Mouse (Mus musculus) B cell, adult 2 months (primary cell): Measurements from ENCODE around the gene Fubp1.

ENCODE experiments used
- DNase-seq, 2 experiments: peaks; one replicate each; pipeline ENCODE4 v3.0.0; 2022

The Fubp1 gene

DNA sequence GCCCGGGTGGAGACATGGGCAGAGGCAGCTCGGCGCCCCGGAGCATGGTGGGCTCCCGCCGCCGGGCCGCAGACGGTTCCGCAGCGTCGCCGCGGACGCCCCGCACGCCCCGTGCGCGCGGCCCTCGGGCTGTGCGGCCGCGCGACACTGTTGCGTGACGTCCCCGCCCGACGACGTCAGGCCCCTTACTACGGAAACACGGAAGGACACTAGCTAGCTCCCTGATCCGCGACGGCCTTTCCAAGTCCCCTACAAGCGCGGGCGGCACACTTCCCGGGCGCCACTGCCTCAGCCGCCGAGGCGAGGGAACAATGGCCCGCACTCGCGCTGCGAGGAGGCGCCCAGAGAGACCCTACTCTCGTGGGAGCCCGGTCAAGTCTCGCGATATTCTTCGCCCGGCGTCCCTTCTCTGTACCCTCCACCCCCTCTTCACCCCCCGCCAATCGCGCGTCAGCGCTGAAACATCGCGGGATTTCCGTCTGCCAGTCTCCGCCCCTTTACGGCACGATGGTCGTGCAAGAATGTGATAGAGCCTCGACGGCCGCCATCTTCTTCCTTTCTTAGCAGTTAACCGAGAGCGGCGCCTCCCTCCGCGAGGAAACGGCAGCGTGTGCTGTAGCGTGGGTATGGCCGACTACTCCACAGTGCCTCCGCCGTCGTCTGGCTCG, at the start of gene Fubp1, which contains the start of gene Dnajb4:
TSS of gene Fubp1 (plus strand) at position 456 of the 668 bp plus-strand sequence.
TSS of gene Dnajb4 (minus strand) at position 336 of the 668 bp plus-strand sequence.
- DNase-seq = peak; percentile 100

GRCm38 (mm10) chr3:152160607-152161006, 49.6 kb upstream of the Fubp1 start:
- no peak for DNase-seq

- no peak for DNase-seq
These were observed 46.9 kb upstream of the Fubp1 start for GRCm38 (mm10) chr3:152163320-152163719.

- DNase-seq = no peak
These were observed 45.2 kb upstream of the Fubp1 start for GRCm38 (mm10) chr3:152165014-152165350.

GRCm38 (mm10) chr3:152165351-152166098, 44.7 kb upstream of the Fubp1 start:
- DNase-seq = peak; percentile 4 to 15

- DNase-seq = no peak
These were observed 44.2 kb upstream of the Fubp1 start, which contains the start of gene Gipc2 for GRCm38 (mm10) chr3:152166099-152166423. Gene Gipc2, minus strand, starts transcription at chr3:152166230.

DNA sequence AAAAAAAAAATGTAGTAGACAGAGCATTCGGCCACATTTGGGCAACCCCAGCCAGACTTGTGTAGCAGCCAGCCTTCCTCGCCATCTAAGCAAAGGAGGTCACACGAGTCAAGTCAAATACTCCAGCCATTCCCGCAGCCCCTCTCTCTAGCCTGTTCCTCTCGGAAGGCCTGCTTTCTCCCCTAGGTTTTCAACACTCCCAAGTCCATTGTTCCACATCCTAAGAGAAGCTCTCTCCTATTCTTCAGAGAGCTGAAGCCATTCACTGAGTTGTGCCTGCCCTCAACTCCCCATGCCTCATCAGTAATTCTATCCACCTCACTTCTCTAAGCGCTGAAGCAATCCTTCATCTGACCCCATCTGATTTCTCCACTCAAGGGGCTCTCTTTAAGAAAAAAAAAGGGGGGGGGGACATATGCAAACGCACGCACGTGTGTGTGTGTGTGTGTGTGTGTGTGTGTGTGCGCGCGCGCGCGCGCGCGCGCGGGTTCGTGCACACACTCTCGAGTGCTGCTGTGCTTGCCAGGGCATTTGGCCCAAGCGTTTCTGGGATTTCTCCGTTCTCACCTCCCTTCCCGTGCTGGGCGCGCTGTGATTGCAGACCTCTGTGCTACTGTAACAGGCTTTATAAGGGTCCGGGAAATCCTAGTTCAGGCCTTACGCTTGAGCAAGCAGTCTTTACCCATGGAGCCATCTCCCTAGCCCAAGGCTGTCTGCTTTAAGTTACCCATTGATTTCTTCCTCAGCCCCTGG, 43.3 kb upstream of the Fubp1 start:
- no peak for DNase-seq

- DNase-seq = no peak
These were observed 42.2 kb upstream of the Fubp1 start for GRCm38 (mm10) chr3:152168007-152168406.

GRCm38 (mm10) chr3:152170407-152170806, 39.8 kb upstream of the Fubp1 start:
- no peak for DNase-seq

DNA sequence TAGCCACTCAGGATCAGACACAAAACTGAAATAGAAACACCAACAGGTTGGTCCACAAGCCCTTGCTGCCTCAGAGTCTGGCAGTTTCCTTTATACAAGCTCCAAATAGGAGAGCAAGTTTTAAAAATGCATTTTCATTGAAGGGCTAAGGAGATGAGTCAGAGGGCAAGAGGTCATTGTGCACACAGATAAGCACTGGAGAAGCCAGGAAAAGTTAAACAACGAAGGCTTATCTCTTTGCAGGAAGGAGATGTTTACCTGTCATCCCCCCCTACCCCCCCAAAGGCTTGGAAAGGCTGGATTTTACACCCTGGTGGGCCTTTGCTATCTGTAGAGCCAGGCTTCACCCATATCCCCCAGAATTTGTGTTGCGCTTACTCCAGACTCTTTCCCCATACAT, 39.0 kb upstream of the Fubp1 start:
- DNase-seq = no peak

DNA sequence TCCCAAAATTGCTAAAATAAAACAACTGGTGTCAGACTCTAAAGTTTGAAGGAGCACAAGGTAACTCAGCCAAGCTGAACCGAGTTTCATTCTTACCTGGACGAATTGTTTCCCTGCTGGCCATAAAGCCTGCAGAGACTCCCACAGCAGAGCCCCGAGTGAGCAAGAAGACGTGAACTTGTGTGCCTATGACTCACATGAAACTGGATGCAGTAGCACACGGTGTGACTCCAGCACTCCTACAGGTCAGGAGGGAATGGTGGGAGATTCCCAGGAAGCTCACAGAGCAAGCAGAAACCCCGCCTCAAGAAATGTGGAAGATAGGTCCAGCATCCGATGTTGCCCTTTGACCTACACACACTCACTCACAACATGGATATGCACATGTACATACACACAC, 38.4 kb upstream of the Fubp1 start:
- DNase-seq = no peak

- DNase-seq = no peak
These were observed 37.8 kb upstream of the Fubp1 start for GRCm38 (mm10) chr3:152172322-152172935.

DNA sequence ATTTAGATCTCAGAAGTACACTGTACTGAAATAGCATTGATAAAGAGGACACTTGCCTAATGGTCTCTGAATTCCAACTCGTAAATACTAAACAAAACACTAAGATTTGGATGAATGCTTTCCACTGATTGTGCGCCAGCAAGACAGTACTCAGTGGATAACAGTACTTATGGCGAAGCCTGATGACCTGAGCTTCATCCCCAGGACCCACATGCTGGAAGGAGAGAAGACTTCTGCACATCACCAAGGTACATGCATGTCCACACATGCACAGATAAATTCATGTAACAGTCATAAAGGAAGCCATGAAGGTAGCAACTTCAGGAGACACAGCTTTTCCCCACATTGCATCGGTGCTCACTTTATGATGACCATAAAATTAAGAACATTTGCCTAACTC, 31.4 kb upstream of the Fubp1 start:
- DNase-seq = no peak

- no peak for DNase-seq
These were observed 30.9 kb upstream of the Fubp1 start for GRCm38 (mm10) chr3:152179285-152179684.

- DNase-seq = no peak
These were observed 29.6 kb upstream of the Fubp1 start for GRCm38 (mm10) chr3:152180624-152181023.

- no peak for DNase-seq
These were observed 26.7 kb upstream of the Fubp1 start for GRCm38 (mm10) chr3:152183522-152183921.

DNA sequence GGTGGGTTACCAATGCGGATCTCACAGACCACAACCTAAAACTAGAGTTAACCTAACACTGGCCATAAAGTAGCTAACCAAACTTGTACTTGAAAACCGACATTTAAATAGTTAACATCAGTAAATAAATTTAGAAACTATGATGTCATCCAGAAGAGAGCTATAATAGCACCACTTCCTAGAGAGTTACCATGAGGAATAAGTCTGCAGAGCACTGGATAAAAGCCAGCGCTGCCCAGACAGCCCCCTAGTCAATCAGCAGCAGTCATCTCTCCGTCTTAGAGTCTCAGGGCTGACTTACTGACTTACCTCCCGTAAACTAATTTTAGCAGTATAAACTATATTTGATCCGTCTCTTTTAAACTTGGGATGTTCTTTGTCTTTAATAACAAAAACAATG, 24.1 kb upstream of the Fubp1 start:
- no peak for DNase-seq

GRCm38 (mm10) chr3:152189306-152189705, 20.9 kb upstream of the Fubp1 start:
- no peak for DNase-seq

DNA sequence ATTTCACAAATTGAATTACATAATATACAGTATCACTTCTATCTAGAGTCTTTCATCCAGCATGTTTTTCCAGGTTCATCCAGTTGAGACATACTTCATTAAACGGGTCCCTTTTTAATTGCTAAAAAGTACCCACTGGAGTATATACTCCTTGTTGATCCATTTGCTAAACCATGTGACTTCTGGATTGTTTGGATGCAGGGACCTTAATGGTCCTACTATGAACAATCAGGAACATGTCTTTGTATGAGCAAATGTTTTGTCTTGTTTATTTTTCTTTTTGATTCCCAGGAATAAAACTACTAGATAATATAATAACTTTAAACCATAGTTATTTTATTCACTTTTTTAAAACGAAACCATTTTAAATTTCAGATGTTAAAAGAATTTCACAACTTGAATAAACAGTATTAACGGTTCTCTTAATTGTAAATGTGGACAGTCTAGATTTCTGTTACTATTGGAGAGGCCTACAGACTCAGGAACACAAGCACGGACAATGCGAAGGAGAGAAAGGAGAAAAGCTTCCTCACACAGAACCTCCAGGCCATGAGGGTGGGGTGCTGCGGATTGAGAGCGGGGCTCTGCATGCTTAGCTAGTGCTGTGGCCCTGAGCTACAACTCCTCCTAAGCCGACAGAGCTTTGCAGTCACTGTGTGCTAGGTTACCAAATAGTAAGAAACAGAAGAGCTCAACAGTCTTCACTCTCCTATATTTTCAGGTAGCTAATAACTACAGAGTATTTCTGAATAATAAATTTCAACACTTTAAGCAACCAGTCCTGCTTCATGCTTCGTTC, 19.3 kb upstream of the Fubp1 start:
- no peak for DNase-seq

GRCm38 (mm10) chr3:152191791-152192237, 18.4 kb upstream of the Fubp1 start:
- peak; percentile 17 to 35 for DNase-seq

- DNase-seq = peak in 1 of 2 experiments; percentile 24
These were observed 17.8 kb upstream of the Fubp1 start for GRCm38 (mm10) chr3:152192238-152192931.

DNA sequence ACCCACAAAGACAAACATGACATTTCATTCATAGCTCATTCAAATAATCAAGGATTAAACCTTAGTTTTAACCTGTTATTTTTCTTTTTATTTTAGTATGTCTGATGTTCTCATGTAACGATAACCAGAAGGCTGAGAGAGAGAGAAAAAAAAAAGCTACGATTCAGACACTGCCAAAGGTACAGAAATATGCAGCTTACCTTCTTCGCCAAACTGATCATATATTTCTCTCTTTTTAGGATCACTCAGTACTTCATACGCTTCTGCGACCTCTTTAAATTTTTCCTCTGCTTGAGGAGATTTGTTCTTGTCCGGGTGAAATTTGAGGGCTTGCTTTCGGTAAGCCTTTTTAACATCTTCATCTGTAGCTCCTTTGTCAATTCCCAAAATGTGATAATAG, 17.0 kb upstream of the Fubp1 start:
- no peak for DNase-seq
